Mouse (Mus musculus): ENCODE results near the gene Tchh. TPM values are rescaled to one million over a fixed set of nuclear protein-coding genes. Genes with fewer than 3 reads are reported as not detected.
"Not testable (repeated sequence)": the region's sequence is repeated elsewhere in the genome, so short reads cannot be mapped to it uniquely, and the experiment has no call there.

Tchh gene
- polyA plus RNA-seq, 2 experiments from 2014 or later: not detected

DNA sequence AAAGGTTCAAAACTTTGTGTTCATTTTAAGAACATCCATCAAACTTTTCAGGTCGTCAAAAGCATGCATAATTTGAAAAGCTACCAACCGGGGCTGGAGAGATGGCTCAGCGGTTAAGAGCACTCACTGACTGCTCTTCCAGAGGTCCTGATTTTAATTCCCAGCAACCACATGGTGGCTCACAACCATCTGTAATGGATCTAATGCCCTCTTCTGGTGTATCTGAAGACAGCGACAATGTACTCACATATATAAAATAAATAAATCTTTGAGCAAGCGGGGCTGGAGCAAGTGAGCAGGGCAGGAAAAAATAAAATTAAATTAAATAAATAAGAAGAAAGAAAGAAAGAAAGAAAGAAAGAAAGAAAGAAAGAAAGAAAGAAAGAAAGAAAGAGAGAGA, 52.6 kb downstream of the Tchh start:
- not testable (repeated sequence) for ATAC-seq

DNA sequence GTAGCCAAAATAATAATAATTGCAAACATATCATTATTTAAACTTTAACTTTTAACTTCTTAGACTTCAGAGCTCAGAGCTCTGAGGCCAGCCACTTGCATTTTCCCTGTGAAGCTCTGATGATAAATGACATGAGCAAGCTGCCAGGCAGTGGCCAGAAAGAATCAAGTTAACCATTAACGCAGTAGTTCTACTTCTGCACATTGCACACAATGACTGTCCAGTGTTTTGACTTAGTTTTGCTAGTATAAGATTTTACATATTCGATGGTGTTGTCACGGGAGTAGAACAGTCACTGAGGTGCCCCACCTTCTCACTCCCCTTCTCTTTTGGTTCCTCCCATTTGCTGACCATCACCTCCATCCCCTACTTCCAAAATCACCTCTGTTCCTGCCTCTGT, 55.0 kb downstream of the Tchh start:
- no peak for ATAC-seq

Other genes with a start within 250 kb of the Tchh start
- not detected for gene Flg2, start 245.1 kb upstream of the Tchh start, polyA plus RNA-seq (2017; shearing (Covaris generic))
- gene Flg, start 168.8 kb upstream of the Tchh start, polyA plus RNA-seq (2017; shearing (Covaris generic)): not detected
- gene Hrnr, start 122.6 kb upstream of the Tchh start, polyA plus RNA-seq (2017; shearing (Covaris generic)): not detected
- gene Rptn, start 48.6 kb upstream of the Tchh start, polyA plus RNA-seq (2017; shearing (Covaris generic)): under 1 TPM in 1 of 2 experiments, not detected in 1; 0.11 TPM
- gene Tchhl1, start 26.4 kb downstream of the Tchh start, polyA plus RNA-seq (2017; shearing (Covaris generic)): not detected
- gene S100a11, start 78.2 kb downstream of the Tchh start, polyA plus RNA-seq (2017; shearing (Covaris generic)): 1,000 to 10,000 TPM; 1,103 to 1,136 TPM
- gene S100a10, start 112.8 kb downstream of the Tchh start, polyA plus RNA-seq (2017; shearing (Covaris generic)): 1,000 to 10,000 TPM; 1,196 to 1,341 TPM
- gene Tdpoz2, start 210.4 kb downstream of the Tchh start, polyA plus RNA-seq (2017; shearing (Covaris generic)): not detected
- not detected for gene Tdpoz1, start 234.0 kb downstream of the Tchh start, polyA plus RNA-seq (2017; shearing (Covaris generic))